Mouse (Mus musculus): ENCODE measurements at regions not wholly inside any gene's neighbourhood (a gene's known extent, or its start where the extent isn't known, plus 50 kb on each side); places are given as distances from the start of the nearest gene placed in this dataset.
"Not testable (repeated sequence)": the region's sequence is repeated elsewhere in the genome, so short reads cannot be mapped to it uniquely, and the experiment has no call there.

DNA sequence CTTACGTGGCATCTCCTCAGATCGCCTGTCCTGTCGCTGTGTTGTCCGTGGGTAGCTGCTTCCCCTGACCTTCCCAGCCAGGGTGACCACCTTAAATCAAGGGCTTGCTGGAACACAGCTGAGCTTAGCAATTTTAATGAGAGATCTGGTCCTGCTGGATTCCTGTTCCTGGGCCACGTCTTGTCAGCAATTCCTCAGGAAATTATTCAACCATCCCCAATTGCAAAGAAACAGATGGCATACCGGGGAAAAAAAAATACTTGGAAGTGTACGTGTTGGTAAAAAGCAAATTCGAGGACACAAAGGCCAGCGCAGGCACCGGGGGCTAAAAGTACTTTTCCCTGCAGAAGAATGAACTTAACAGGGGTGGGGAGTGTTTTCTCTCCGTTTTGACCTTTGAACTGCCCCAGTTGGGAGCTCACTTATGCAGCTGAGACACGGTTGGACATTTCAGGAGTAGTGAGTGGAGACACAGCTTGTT is 107.0 kb upstream of the Rhobtb1 start:
- no peak for ATAC-seq

DNA sequence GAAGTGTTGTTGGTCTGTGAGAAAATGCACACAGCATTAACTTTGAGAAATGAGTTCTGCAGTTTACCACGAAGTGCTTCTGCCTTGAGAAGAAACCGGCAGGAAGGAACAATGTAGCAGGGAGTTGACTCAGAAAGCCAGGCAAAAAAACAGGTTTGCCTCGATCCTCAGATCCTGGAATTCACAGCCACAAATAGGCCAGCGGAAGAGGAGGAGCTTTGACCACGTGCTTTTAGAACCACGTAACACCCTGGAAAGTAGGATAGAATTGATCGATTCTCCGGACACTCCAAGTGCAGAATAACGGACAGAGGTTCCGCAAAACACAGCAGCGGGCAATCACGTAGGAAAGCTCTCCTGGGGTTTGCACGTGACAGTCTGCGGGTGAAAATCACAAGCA is 106.0 kb upstream of the Rhobtb1 start:
- no peak for ATAC-seq

DNA sequence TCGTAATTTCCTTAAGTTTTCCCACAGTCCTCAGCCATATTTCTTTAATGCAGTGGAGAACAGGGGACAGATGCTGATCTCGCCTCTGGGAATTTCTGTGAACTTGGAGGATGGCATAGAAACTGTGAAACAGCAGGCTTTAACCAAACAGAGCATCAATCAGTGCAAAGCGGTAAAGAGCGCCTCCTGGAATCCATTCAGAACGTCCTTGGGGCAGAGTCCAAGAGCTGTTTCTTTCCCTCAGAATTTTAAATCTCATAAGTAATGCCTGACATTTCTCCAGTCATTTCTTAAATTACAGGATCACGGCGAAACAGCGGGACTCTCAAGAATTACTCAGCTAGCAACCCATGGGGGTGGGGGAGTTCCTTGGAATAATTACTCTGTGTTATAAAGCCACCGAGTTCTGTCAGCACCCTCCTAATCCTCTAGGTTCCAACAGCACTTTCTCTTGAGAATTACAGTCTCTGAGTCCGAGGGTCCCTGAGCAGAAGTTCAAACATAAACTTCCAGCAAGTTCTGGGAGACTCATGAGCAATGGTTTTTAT is 105.2 kb upstream of the Rhobtb1 start:
- no peak for ATAC-seq

DNA sequence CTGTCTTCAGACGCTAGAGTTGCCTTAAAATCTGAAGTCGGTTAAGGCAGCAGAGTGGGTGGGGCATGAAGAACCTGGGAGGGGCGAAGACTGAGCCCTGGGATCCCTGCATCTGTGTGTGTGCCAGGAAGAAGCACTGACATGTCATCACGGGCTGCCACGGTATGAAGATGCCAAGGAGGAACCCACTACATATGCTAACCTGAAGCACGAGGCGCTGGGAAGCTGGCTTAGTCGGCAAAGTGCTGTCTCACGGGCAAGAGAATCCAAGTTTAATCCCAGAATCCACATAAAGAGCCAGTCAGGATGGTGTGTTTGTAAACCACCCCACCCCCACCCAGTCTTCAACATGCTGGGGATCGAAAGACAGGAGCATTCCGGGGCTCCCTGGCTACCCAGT is 73.2 kb upstream of the Rhobtb1 start:
- ATAC-seq = no peak

DNA sequence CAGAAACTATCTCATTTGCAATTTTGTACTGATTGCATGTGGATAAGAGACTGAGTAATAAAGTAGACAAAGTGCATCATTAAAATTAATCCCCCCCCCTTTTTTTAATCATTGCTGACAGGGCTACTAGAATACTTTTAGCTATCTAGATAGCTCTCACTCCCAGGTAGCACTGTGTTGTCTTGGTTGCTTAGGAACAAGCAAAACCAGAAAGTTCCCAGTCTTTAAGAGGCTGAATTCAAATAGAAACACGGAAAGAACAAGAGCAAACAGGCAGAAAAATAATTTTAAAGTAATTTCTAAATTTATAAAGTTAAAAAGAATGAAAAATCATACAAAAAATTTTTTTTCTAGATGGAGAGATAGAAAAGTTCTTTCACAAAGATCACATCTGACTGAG is 65.0 kb upstream of the Rhobtb1 start:
- ATAC-seq = no peak

DNA sequence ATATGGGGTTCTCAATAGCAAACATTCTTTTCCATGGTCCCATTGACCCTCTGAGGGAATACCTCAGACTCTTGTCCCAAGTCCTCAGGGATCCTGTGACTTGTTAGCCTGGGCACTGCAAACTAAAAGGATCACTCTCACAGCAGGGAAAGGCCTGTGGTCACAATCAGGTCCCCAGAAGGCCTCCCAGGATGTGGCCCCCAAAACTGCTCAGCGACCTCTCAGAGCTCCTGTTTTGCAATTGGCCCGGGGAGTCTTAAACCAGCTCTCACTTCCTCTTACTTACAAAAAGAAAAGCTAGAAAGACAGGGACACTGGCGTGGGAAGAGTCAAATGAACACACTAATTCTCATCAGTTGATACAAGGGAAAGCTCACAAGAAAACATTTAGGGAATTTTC is 59.4 kb upstream of the Rhobtb1 start:
- ATAC-seq = no peak

DNA sequence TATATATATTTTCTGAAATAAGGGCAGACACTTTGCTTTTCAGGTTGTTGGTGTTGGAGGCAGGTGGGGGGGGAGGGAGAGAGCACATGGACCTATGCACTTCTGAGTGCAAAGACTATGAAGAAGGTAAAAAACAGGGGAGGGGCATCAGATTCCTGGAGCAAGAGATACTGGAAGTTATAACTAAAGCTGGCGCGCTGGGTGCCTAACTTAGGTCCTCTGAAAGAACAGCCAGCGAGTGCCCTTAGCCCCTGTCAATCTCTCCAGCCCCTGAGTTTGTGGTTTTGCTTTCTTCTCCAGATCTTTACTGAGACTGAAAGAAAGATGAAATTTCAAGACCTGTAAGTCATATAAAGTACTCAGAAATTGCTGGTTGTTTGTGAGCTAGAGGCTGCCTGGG is 51.2 kb upstream of the Rhobtb1 start:
- ATAC-seq = no peak

DNA sequence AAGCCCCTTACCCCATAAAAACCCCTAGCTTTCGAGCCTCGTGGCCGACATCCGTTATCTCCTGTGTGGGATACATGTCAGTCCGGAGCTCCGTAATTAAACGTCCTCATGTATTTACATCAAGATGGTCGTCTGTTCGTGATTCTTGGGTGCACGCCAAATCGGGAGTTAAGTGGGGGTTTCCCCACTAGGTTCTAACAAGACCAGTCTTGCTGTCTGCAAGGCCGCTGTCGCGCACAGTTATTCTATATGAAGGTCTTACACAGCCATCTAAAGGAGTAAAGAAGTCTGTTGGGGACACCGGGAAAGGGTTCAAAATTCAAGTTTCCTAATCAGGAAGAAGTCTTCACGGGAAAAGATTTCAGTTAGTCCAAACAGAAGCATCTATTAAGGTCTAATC is 50.5 kb upstream of the Rhobtb1 start:
- not testable (repeated sequence) for ATAC-seq
